Mouse (Mus musculus) midbrain, embryonic 13.5 days (tissue): ENCODE data around the gene Mfap4. TPM values are rescaled to one million over a fixed set of nuclear protein-coding genes. Genes with fewer than 3 reads are reported as not detected.

Experiments
- ATAC-seq: fragments of 200-750 bp; cut with Nextera tagmentation; 2 replicates; pipeline ENCODE4 v1.8.0; 2017; ENCODE audit warnings: mild to moderate bottlenecking, moderate TSS enrichment, moderate library complexity
- H3K27ac ChIP-seq: fragments of 300-500 bp; sonication (generic); 2 replicates; pipeline ENCODE4 v1.5.1; 2015; ENCODE audit warnings: inconsistent platforms, mild to moderate bottlenecking, moderate library complexity
- H3K27me3 ChIP-seq: fragments of 300-500 bp; sonication (generic); 2 replicates; pipeline ENCODE4 v1.6.1; 2015; ENCODE audit warnings: mild to moderate bottlenecking, inconsistent platforms
- H3K36me3 ChIP-seq: fragments of 300-500 bp; sonication (generic); 2 replicates; pipeline ENCODE4 v1.6.1; 2015; ENCODE audit warnings: mild to moderate bottlenecking, inconsistent platforms
- H3K4me1 ChIP-seq: fragments of 300-500 bp; sonication (generic); replicated peaks from 2 replicates; pipeline ENCODE4 v1.6.1; 2015; ENCODE audit warnings: inconsistent platforms
- H3K4me2 ChIP-seq: fragments of 300-500 bp; sonication (generic); replicated peaks from 2 replicates; pipeline ENCODE4 v1.6.1; 2015; ENCODE audit warnings: moderate library complexity, mild to moderate bottlenecking, inconsistent platforms
- H3K4me3 ChIP-seq: fragments of 300-500 bp; sonication (generic); replicated peaks from 2 replicates; pipeline ENCODE4 v1.5.1; 2015; ENCODE audit warnings: mild to moderate bottlenecking, inconsistent platforms
- H3K9ac ChIP-seq: fragments of 300-500 bp; sonication (generic); replicated peaks from 2 replicates; pipeline ENCODE4 v1.6.1; 2015; ENCODE audit warnings: mild to moderate bottlenecking, inconsistent platforms
- H3K9me3 ChIP-seq: fragments of 300-500 bp; sonication (generic); 2 replicates; pipeline ENCODE4 v1.6.1; 2016; ENCODE audit warnings: mild to moderate bottlenecking, inconsistent platforms
- WGBS: fragments of 180-500 bp; shearing (Covaris S2); methylation state at CpG from one replicate; pipeline ENCODE4 v1.1.7; 2015; 5-methylcytosine and 5-hydroxymethylcytosine counted together
- polyA plus RNA-seq: library from polyadenylated mRNA; unstranded; fragments of >200 nt; fragmentation: Nextera tagmentation; extraction: Ambion mirVana; gene quantifications from 2 replicates; pipeline ENCODE4 v1.2.1, GENCODE M21; 2015

The Mfap4 gene
- polyA plus RNA-seq, 1 experiment from 2014 or later: 35.4 TPM

GRCm38 (mm10) chr11:61495528-61495927 is 10.3 kb downstream of the Mfap4 start:
- 93% methylated on average over 2 of the region's 2 CpGs for WGBS
- Histone ChIP-seq H3K4me1 (peaks cover 26% of the 10 kb centered on the region), H3K36me3 (peaks cover 22% of the 10 kb centered on the region), H3K4me2 (no peak overlapping the region), H3K4me3 (no peak overlapping the region), H3K27ac (no peak overlapping the region), H3K27me3 (no peaks in the 10 kb centered on the region; the same call in 1 of the 2 replicates), H3K9ac (no peak overlapping the region), H3K9me3 (no peaks in the 10 kb centered on the region)
- no peak for ATAC-seq

GRCm38 (mm10) chr11:61497490-61497889 is 12.3 kb downstream of the Mfap4 start:
- no peak overlapping the region for H3K4me3 ChIP-seq
- peaks cover 10% of the 10 kb centered on the region for H3K4me1 ChIP-seq
- no peak overlapping the region for H3K9ac ChIP-seq
- 84% methylated on average over 1 of the region's 1 CpGs for WGBS
- no peak overlapping the region for H3K27ac ChIP-seq
- ATAC-seq: no peak
- H3K36me3 ChIP-seq: peaks cover 4% of the 10 kb centered on the region; the same call in 1 of the 2 replicates
- H3K4me2 ChIP-seq: no peak overlapping the region
- H3K27me3 ChIP-seq: no peaks in the 10 kb centered on the region; the same call in 1 of the 2 replicates
- H3K9me3 ChIP-seq: no peaks in the 10 kb centered on the region

DNA sequence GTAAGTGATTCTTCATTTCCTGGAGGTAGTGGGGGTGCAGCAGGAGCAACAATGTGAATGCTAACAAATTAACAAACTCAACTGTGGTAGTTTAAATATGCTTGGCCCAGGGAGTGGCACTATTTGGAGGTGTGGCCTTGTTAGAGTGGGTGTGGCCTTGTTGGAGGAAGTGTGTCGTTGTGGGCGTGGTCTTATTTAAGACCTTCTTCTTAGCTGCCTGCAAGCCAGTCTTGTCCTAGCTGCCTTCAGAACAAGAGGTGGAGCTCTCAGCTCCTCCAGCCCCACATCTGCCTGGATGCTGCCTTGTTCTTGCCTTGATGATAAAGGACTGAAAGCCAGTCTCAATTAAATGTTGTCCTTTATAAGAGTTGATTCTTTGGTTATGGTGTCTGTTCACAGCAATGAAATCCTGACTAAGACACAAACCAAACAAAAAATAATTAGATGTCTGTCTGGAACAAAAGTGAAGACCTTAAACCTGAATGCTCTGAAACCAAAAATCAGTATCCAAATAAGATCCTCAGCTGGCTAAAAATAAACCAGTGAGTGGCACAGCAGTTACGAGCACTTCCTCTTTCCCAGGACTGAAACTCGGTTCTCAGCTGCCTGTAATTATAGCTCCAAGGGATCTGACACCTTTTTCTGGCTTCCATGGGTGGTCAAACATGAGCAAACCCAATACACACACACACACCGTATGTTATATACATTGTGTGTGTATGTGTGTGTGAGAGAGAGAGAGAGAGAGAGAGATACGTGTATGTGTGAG is 13.7 kb downstream of the Mfap4 start:
- 85% methylated on average over 6 of the region's 6 CpGs for WGBS
- no peak overlapping the region for H3K4me2 ChIP-seq
- no peak overlapping the region for H3K27ac ChIP-seq
- H3K4me1 ChIP-seq: peaks cover 1% of the 10 kb centered on the region
- H3K27me3 ChIP-seq: no peaks in the 10 kb centered on the region; the same call in 1 of the 2 replicates
- no peak overlapping the region for H3K4me3 ChIP-seq
- no peak for ATAC-seq
- no peaks in the 10 kb centered on the region for H3K36me3 ChIP-seq
- no peaks in the 10 kb centered on the region for H3K9me3 ChIP-seq
- H3K9ac ChIP-seq: no peak overlapping the region

GRCm38 (mm10) chr11:61503933-61504332 is 18.7 kb downstream of the Mfap4 start:
- WGBS: 81% methylated on average over 8 of the region's 8 CpGs
- H3K9ac ChIP-seq: peak overlapping the region; percentile 84

GRCm38 (mm10) chr11:61504713-61505257 is 19.6 kb downstream of the Mfap4 start, which contains the start of gene B9d1:
TSS of gene B9d1 (plus strand) at chr11:61505144.
- peak within 1 kb of the TSS; percentile 88 for H3K27ac ChIP-seq
- peaks cover 22% of the 10 kb centered on the region for H3K4me1 ChIP-seq
- H3K36me3 ChIP-seq: peaks cover 7% of the 10 kb centered on the region
- no peaks in the 10 kb centered on the region for H3K9me3 ChIP-seq
- peak within 1 kb of the TSS; percentile 75 for H3K4me3 ChIP-seq
- WGBS: under 1% methylated on average over 39 of the region's 39 CpGs
- ATAC-seq: peak; percentile 95
- H3K27me3 ChIP-seq: no peaks in the 10 kb centered on the region
- peak within 1 kb of the TSS; percentile 75 for H3K4me2 ChIP-seq
- peak within 1 kb of the TSS; percentile 84 for H3K9ac ChIP-seq

More at GRCm38 (mm10) chr11:61503933-61504332, 18.7 kb downstream of the Mfap4 start:
- no peaks in the 10 kb centered on the region for H3K9me3 ChIP-seq
- H3K4me1 ChIP-seq: peaks cover 22% of the 10 kb centered on the region
- H3K4me2 ChIP-seq: peak overlapping the region; percentile 75
- no peak overlapping the region; the same call in 1 of the 2 replicates for H3K4me3 ChIP-seq
- ATAC-seq: no peak
- H3K27me3 ChIP-seq: no peaks in the 10 kb centered on the region
- no peaks in the 10 kb centered on the region; the same call in 1 of the 2 replicates for H3K36me3 ChIP-seq
- H3K27ac ChIP-seq: peak overlapping the region; percentile 88

DNA sequence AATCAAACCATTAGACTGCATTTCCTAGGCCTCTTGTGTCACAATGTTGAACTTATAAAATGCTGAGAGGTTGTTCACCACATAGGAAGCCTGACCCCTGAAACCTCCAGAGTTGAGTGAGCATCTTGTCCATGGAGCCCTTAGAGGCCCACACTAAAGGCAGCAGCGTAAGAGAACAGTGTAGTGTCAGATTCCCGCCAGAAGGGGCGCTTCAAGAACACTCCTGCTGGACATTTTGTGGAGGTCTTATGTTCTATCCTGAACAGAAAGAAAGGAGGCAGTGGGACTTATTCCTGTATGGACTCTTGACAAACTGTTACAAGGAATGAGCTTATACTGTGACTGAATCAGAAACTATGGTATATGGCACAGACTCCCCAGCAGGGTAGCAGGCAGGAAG is 29.7 kb downstream of the Mfap4 start:
- Histone ChIP-seq H3K9me3 (no peaks in the 10 kb centered on the region), H3K4me3 (no peak overlapping the region), H3K36me3 (peaks cover 76% of the 10 kb centered on the region), H3K4me2 (no peak overlapping the region), H3K27ac (no peak overlapping the region), H3K4me1 (0 out of 2 replicates have a peak, but pooled peaks cover 5% of the 10 kb centered on the region), H3K9ac (no peak overlapping the region), H3K27me3 (no peaks in the 10 kb centered on the region)
- 32% methylated on average over 3 of the region's 3 CpGs for WGBS
- no peak for ATAC-seq

GRCm38 (mm10) chr11:61517971-61518370 is 32.7 kb downstream of the Mfap4 start:
- Histone ChIP-seq H3K4me2 (no peak overlapping the region), H3K36me3 (peaks cover 79% of the 10 kb centered on the region), H3K27ac (no peak overlapping the region), H3K9me3 (no peaks in the 10 kb centered on the region), H3K9ac (no peak overlapping the region), H3K4me1 (no peaks in the 10 kb centered on the region), H3K4me3 (no peak overlapping the region), H3K27me3 (no peaks in the 10 kb centered on the region)
- 84% methylated on average over 1 of the region's 1 CpGs for WGBS
- no peak for ATAC-seq

GRCm38 (mm10) chr11:61518871-61519270 is 33.6 kb downstream of the Mfap4 start:
- Histone ChIP-seq H3K36me3 (peaks cover 76% of the 10 kb centered on the region), H3K4me1 (no peaks in the 10 kb centered on the region), H3K4me2 (no peak overlapping the region), H3K27ac (no peak overlapping the region), H3K9me3 (no peaks in the 10 kb centered on the region), H3K4me3 (no peak overlapping the region), H3K9ac (no peak overlapping the region), H3K27me3 (no peaks in the 10 kb centered on the region)
- no peak for ATAC-seq
- whole genome bisulfite sequencing: 95% methylated on average over 3 of the region's 3 CpGs

DNA sequence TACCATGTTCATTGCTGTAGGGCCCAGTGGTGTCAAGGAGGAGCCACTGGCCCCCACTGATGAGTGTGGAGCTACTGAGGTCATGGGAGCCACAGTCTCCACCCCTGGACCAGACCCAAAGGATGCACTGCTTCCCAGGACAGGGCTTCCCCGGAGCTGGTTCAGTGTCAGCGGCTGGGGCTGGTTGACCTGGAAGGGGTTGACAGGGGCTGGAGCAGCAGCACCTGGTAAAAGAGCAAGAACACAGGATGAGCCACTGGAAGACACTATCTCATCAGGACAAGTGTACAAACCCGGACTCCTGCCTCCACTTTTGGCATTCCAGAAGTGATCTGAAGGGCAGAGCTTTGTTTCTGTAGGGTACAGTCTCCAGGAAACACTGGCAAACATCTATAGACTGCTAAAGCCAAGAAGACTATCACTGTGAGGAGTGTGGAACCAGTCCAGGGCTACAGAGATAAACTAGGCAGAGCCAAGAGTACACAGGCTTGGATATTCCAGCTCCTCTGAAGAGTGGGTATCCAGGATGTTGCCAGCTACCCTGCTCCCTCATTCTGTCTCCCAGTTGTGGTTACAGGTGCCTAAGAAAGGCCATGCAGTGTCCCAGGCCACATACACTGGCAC is 34.4 kb downstream of the Mfap4 start:
- peaks cover 71% of the 10 kb centered on the region for H3K36me3 ChIP-seq

DNA sequence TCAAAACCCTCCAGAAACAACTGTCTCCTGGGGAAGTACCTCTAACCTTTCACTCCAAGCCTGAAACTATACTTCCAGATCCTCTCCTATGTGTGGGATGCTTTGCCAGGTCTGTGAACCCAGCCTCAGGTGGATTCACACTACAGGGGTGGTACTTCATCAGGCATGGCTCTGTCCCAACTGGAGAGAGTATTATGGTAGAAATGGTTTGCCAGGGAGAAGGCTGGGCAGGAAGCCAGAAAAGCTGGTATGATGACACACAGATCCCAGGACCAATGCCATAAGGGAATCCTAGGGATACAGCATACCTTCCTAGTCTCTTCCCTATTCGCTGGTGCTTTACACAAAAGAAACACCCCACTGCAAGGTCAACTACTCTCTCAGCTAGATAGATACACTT is 41.6 kb downstream of the Mfap4 start:
- WGBS: 95% methylated on average over 1 of the region's 1 CpGs
- Histone ChIP-seq H3K36me3 (peaks cover 16% of the 10 kb centered on the region), H3K4me2 (no peak overlapping the region), H3K9ac (no peak overlapping the region), H3K27me3 (no peaks in the 10 kb centered on the region), H3K9me3 (no peaks in the 10 kb centered on the region), H3K27ac (no peak overlapping the region), H3K4me3 (no peak overlapping the region), H3K4me1 (peaks cover 11% of the 10 kb centered on the region)
- no peak for ATAC-seq

More for the DNA sequence above, 34.4 kb downstream of the Mfap4 start:
- Histone ChIP-seq H3K27me3 (no peaks in the 10 kb centered on the region), H3K9me3 (no peaks in the 10 kb centered on the region), H3K4me1 (no peaks in the 10 kb centered on the region), H3K9ac (no peak overlapping the region), H3K4me2 (no peak overlapping the region), H3K4me3 (no peak overlapping the region), H3K27ac (no peak overlapping the region)
- WGBS: 89% methylated on average over 3 of the region's 3 CpGs
- no peak for ATAC-seq

DNA sequence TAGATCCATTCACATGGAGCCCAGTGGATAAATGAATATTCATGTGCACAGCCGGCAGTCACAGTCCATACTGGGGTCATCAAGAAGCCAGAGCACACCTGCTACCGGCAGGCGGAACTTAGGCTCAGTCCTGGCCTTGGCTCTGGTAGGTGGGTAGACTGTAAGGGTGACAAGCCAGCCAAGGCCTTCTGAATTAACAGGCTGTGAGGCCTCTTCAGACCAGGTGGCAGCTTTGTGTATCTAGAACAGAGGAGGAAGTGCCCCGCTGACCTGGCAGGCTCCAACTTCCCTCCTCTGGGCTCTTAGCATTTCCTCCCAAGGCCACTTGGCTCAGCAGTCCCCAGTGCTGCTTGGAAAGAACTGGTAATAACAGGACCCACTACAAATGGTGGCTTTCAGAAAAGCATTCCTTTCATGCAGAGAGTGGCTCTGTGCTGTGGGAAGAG is 44.1 kb downstream of the Mfap4 start:
- Histone ChIP-seq H3K9ac (no peak overlapping the region), H3K4me3 (no peak overlapping the region), H3K27me3 (no peaks in the 10 kb centered on the region), H3K27ac (no peak overlapping the region), H3K9me3 (no peaks in the 10 kb centered on the region), H3K4me1 (peaks cover 11% of the 10 kb centered on the region), H3K4me2 (no peak overlapping the region), H3K36me3 (peaks cover 13% of the 10 kb centered on the region; the same call in 1 of the 2 replicates)
- ATAC-seq: no peak
- 28% methylated on average over 4 of the region's 4 CpGs for WGBS

DNA sequence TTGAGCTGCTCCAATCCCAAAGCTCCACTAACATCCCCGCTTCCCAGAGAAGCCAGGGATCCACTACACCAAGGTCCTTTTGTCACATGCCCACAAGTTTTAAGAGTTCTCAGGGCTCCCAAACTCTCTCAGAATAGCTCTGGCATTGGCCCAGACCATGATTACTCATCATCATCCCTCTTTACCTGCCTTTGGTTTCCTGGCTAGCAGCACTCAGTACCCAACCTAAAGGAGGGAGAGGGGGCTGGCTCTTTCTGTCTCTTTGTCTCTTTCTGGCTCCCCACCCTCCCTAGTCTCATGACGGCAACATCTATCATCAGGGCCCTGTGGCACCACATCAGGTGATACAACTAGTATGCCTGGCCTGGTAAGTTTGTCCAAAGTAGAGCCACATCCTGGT is 47.6 kb downstream of the Mfap4 start:
- WGBS: 97% methylated on average over 2 of the region's 2 CpGs
- Histone ChIP-seq H3K9ac (no peak overlapping the region), H3K4me1 (peaks cover 11% of the 10 kb centered on the region), H3K4me3 (no peak overlapping the region), H3K4me2 (no peak overlapping the region), H3K27ac (no peak overlapping the region), H3K9me3 (no peaks in the 10 kb centered on the region), H3K27me3 (no peaks in the 10 kb centered on the region), H3K36me3 (peaks cover 15% of the 10 kb centered on the region; the same call in 1 of the 2 replicates)
- ATAC-seq: no peak
